ENCODE assay signal across 7 mouse cellular contexts in genomic region chr11:49824896-49825295, GRCm38 (mm10). TPM values are rescaled to one million over a fixed set of nuclear protein-coding genes. Genes with fewer than 3 reads are reported as not detected.
DNase-seq lines count a peak whose midpoint lies in the region; ATAC-seq lines count a peak whose summit lies in the region.

No protein-coding gene starts in this region.

- H3K4me2 ChIP-seq in neural tube, embryonic 15.5 days: no peak overlapping the region

- ATAC-seq in neural tube, embryonic 15.5 days (ENCODE audit: low FRiP score): no peak
- ATAC-seq in hematopoietic stem cell, adult 5-6 weeks (replicated peaks in 1 of 2; ENCODE audit: insufficient read depth in 1 of 2, low FRiP score in 2 of 2, low TSS enrichment in 1 of 2, low read depth in 1 of 2, poor library complexity in 2 of 2, severe bottlenecking in 2 of 2): peak; percentile 62 to 89

- no peak overlapping the region for H3K27ac ChIP-seq in neural tube, embryonic 15.5 days (replicated peaks)

- no peaks in the 10 kb centered on the region for H3K9me3 ChIP-seq in neural tube, embryonic 15.5 days (replicated peaks)

- H3K36me3 ChIP-seq in neural tube, embryonic 15.5 days: peaks cover 23% of the 10 kb centered on the region

- H3K4me3 ChIP-seq in neural tube, embryonic 15.5 days (replicated peaks): no peak overlapping the region

- peak; percentile 78 for DNase-seq in neural tube, embryonic 10.5 days (ENCODE audit: extremely low spot score, low spot score)
- DNase-seq in adrenal gland, adult 2 months: peak; percentile 74
- DNase-seq in embryo, embryonic 9.5 days (ENCODE audit: extremely low spot score): peak; percentile 75
- peak; percentile 84 for DNase-seq in lung, postnatal 36 days
- peak; percentile 71 to 93 for DNase-seq in spleen, postnatal 4 days (ENCODE audit: low spot score in 2 of 2)

- no peaks in the 10 kb centered on the region for H3K4me1 ChIP-seq in neural tube, embryonic 15.5 days

- 50% methylated on average over 2 of the region's 2 CpGs for WGBS in neural tube, embryonic 15.5 days

- H3K27me3 ChIP-seq in neural tube, embryonic 15.5 days (replicated peaks): no peaks in the 10 kb centered on the region

- H3K9ac ChIP-seq in neural tube, embryonic 15.5 days (replicated peaks): no peak overlapping the region

RNA-seq across cellular contexts. Expression of gene Mapk9, which starts 21.7 kb away (rescaled TPM):
- 64.2 and 73.5 TPM in 2 replicates for polyA plus RNA-seq in neural tube, embryonic 15.5 days (2015; fragmentation: Nextera tagmentation; extraction: Ambion mirVana)
- 10 to 100 TPM; 69.8 to 79.9 TPM for total RNA-seq in adrenal gland, adult 2 months (2021)
- polyA plus RNA-seq in adrenal gland, adult 2 months (2012; rRNA removed): 20.2 and 20.5 TPM in 2 replicates
- total RNA-seq in hematopoietic stem cell, adult 5-6 weeks (2017): 58.9 and 59.2 TPM in 2 replicates

RNA-seq across cellular contexts. Expression of gene Gfpt2, which starts 30.9 kb away (rescaled TPM):
- 5.3 and 6.3 TPM in 2 replicates for polyA plus RNA-seq in neural tube, embryonic 15.5 days (2015; fragmentation: Nextera tagmentation; extraction: Ambion mirVana)
- total RNA-seq in adrenal gland, adult 2 months (2021): 1 to 10 TPM; 6.4 to 8.0 TPM
- 2.3 TPM in 2 replicates for polyA plus RNA-seq in adrenal gland, adult 2 months (2012; rRNA removed)
- total RNA-seq in hematopoietic stem cell, adult 5-6 weeks (2017): 1.0 and 1.4 TPM in 2 replicates
